Mouse (Mus musculus) adrenal gland, adult 10 weeks (tissue): Measurements from ENCODE around the gene Ap1g2. TPM values are rescaled to one million over a fixed set of nuclear protein-coding genes. Genes with fewer than 3 reads are reported as not detected.

Experiments used
- polyA plus RNA-seq: library from polyadenylated mRNA; stranded (reverse); fragments of 350-450 nt; fragmentation: Illumina TruSeq; extraction: RNeasy Lipid Tissue Mini Kit (QIAGEN cat#74804); gene quantifications from one replicate; pipeline ENCODE4 v1.2.3, GENCODE M21; 2014; ENCODE audit warnings: low read depth, low replicate concordance

The Ap1g2 gene
- 3.8 TPM for polyA plus RNA-seq

GRCm38 (mm10) chr14:55105836-55106809, at the start of gene Ap1g2:
Gene Ap1g2 (minus strand): TSS chr14:55106593.

GRCm38 (mm10) chr14:55116425-55117200, 10.2 kb upstream of the Ap1g2 start, which contains the start of gene Jph4:
Gene Jph4 (minus strand): TSS chr14:55116935.

GRCm38 (mm10) chr14:55094704-55095231, 11.6 kb downstream of the Ap1g2 start, which contains the start of gene Thtpa:
Gene Thtpa (plus strand): TSS chr14:55094784.

GRCm38 (mm10) chr14:55092011-55092577, 14.3 kb downstream of the Ap1g2 start, which contains the start of gene Zfhx2:
Gene Zfhx2 (minus strand): TSS chr14:55092324.

Other genes with a start within 250 kb of the Ap1g2 start
- 11.6 TPM for gene Homez, start 235.6 kb downstream of the Ap1g2 start, polyA plus RNA-seq
- gene Ppp1r3e, start 229.0 kb downstream of the Ap1g2 start, polyA plus RNA-seq: 9.8 TPM
- 25.8 TPM for gene Bcl2l2, start 223.2 kb downstream of the Ap1g2 start, polyA plus RNA-seq
- not detected for gene Gm20521, start 223.2 kb downstream of the Ap1g2 start, polyA plus RNA-seq
- gene Pabpn1, start 214.1 kb downstream of the Ap1g2 start, polyA plus RNA-seq: 49.7 TPM
- gene Slc22a17, start 193.5 kb downstream of the Ap1g2 start, polyA plus RNA-seq: 1.6 TPM
- gene Efs, start 180.5 kb downstream of the Ap1g2 start, polyA plus RNA-seq: not detected
- gene Il25, start 173.9 kb downstream of the Ap1g2 start, polyA plus RNA-seq: not detected
- gene Cmtm5, start 170.3 kb downstream of the Ap1g2 start, polyA plus RNA-seq: not detected
- gene Myh6, start 139.7 kb downstream of the Ap1g2 start, polyA plus RNA-seq: not detected
- gene Gm17428, start 129.7 kb downstream of the Ap1g2 start, polyA plus RNA-seq: not detected
- gene Myh7, start 112.0 kb downstream of the Ap1g2 start, polyA plus RNA-seq: not detected
- gene Ngdn, start 91.1 kb downstream of the Ap1g2 start, polyA plus RNA-seq: 3.3 TPM
- 0.99 TPM for gene Zfhx2, start 14.3 kb downstream of the Ap1g2 start, polyA plus RNA-seq
- gene Thtpa, start 11.8 kb downstream of the Ap1g2 start, polyA plus RNA-seq: 6.7 TPM
- 1.2 TPM for gene Jph4, start 10.3 kb upstream of the Ap1g2 start, polyA plus RNA-seq
- gene Dhrs2, start 115.4 kb upstream of the Ap1g2 start, polyA plus RNA-seq: not detected